Mouse (Mus musculus): ENCODE measurements around the gene Map3k9. TPM values are rescaled to one million over a fixed set of nuclear protein-coding genes. Genes with fewer than 3 reads are reported as not detected.

Gene Map3k9
- polyA plus RNA-seq, 1 experiment from 2014 or later: 8.7 TPM

DNA sequence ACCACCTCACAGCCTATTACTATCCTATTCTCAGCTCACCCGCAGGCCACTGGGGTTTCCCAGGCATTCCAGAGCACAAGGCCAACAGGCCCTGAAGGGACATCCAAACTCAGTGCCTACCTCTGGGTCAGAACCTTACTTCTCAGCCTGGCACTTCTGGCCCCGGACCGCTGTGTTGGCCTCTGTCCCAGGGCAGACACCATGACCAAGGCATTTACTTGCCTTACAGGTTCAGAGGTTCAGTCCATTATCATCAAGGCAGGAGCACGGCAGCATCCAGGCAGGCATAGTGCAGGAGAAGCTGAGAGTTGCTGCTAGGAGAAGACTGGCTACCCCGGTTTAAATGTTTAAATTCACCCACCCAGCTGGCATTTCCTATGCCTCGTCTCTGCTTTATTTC is 96.9 kb downstream of the Map3k9 start:
- H3K36me3 ChIP-seq (ENCODE audit: control insufficient read depth, insufficient read depth): no peaks in the 10 kb centered on the region
- 78% methylated on average over 6 of the region's 6 CpGs for WGBS
- peaks cover 9% of the 10 kb centered on the region for H3K4me1 ChIP-seq (replicated peaks; ENCODE audit: control insufficient read depth, insufficient read depth, low read length)
- H3K27ac ChIP-seq (ENCODE audit: low read length): no peak overlapping the region
- no peaks in the 10 kb centered on the region for H3K27me3 ChIP-seq (replicated peaks; ENCODE audit: control insufficient read depth, insufficient read depth, low read length)
- no peak overlapping the region for H3K9ac ChIP-seq (replicated peaks; ENCODE audit: low read depth, low read length)
- no peak overlapping the region for H3K4me2 ChIP-seq (ENCODE audit: low read length)
- no peaks in the 10 kb centered on the region for H3K9me3 ChIP-seq (ENCODE audit: control insufficient read depth, low read length)
- no peak for ATAC-seq
- no peak overlapping the region for H3K4me3 ChIP-seq (replicated peaks; ENCODE audit: low read length)

GRCm38 (mm10) chr12:81683395-81683794 is 97.6 kb downstream of the Map3k9 start:
- Histone ChIP-seq H3K27me3 (replicated peaks; ENCODE audit: control insufficient read depth, insufficient read depth, low read length) (no peaks in the 10 kb centered on the region), H3K4me2 (ENCODE audit: low read length) (no peak overlapping the region), H3K9ac (replicated peaks; ENCODE audit: low read depth, low read length) (no peak overlapping the region), H3K4me1 (replicated peaks; ENCODE audit: control insufficient read depth, insufficient read depth, low read length) (peaks cover 9% of the 10 kb centered on the region), H3K27ac (ENCODE audit: low read length) (no peak overlapping the region), H3K4me3 (replicated peaks; ENCODE audit: low read length) (no peak overlapping the region), H3K36me3 (ENCODE audit: control insufficient read depth, insufficient read depth) (no peaks in the 10 kb centered on the region), H3K9me3 (ENCODE audit: control insufficient read depth, low read length) (no peaks in the 10 kb centered on the region)
- ATAC-seq: no peak
- 74% methylated on average over 11 of the region's 11 CpGs for WGBS

GRCm38 (mm10) chr12:81679807-81680529 is 101.0 kb downstream of the Map3k9 start:
- no peaks in the 10 kb centered on the region for H3K27me3 ChIP-seq (replicated peaks; ENCODE audit: control insufficient read depth, insufficient read depth, low read length)
- no peaks in the 10 kb centered on the region for H3K36me3 ChIP-seq (ENCODE audit: control insufficient read depth, insufficient read depth)
- H3K9ac ChIP-seq (replicated peaks; ENCODE audit: low read depth, low read length): no peak overlapping the region
- no peak overlapping the region for H3K4me3 ChIP-seq (replicated peaks; ENCODE audit: low read length)
- no peak overlapping the region for H3K4me2 ChIP-seq (ENCODE audit: low read length)
- no peaks in the 10 kb centered on the region for H3K4me1 ChIP-seq (replicated peaks; ENCODE audit: control insufficient read depth, insufficient read depth, low read length)
- H3K27ac ChIP-seq (ENCODE audit: low read length): no peak overlapping the region
- 74% methylated on average over 7 of the region's 7 CpGs for WGBS
- no peaks in the 10 kb centered on the region for H3K9me3 ChIP-seq (ENCODE audit: control insufficient read depth, low read length)
- ATAC-seq: no peak

DNA sequence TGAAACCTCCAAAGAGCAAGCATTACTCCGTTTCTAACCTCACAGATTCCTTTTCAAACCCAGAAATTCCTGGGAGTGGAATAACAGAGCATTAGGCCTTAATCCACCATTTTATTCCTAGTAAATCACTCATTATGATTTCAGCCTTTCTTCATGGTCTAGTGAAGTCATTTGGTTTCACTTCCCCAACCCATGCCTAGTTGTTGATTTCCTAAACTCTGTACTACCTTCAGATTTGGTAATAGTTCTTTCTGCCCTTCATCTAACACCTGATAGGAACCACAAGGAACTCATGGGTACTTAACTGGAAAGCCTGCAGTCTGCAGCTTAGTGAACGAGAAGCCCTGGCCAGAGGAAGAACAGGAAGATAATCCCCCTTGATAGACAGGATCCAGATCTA is 105.4 kb downstream of the Map3k9 start:
- Histone ChIP-seq H3K36me3 (ENCODE audit: control insufficient read depth, insufficient read depth) (no peaks in the 10 kb centered on the region), H3K4me2 (ENCODE audit: low read length) (no peak overlapping the region), H3K27ac (ENCODE audit: low read length) (no peak overlapping the region), H3K4me3 (replicated peaks; ENCODE audit: low read length) (no peak overlapping the region), H3K9ac (replicated peaks; ENCODE audit: low read depth, low read length) (no peak overlapping the region), H3K9me3 (ENCODE audit: control insufficient read depth, low read length) (no peaks in the 10 kb centered on the region), H3K4me1 (replicated peaks; ENCODE audit: control insufficient read depth, insufficient read depth, low read length) (no peaks in the 10 kb centered on the region), H3K27me3 (replicated peaks; ENCODE audit: control insufficient read depth, insufficient read depth, low read length) (no peaks in the 10 kb centered on the region)
- ATAC-seq: no peak
- 12% methylated on average over 2 of the region's 2 CpGs for WGBS

Other genes with a start within 250 kb of the Map3k9 start
- gene Gm20498, start 248.3 kb downstream of the Map3k9 start, polyA plus RNA-seq (2015; fragmentation: Nextera tagmentation; extraction: Ambion mirVana): 27.5 and 30.4 TPM in 2 replicates
- gene Synj2bp, start 248.3 kb downstream of the Map3k9 start, polyA plus RNA-seq (2015; fragmentation: Nextera tagmentation; extraction: Ambion mirVana): 29.3 and 42.6 TPM in 2 replicates
- 0.51 and 0.75 TPM in 2 replicates for gene Adam21, start 212.7 kb downstream of the Map3k9 start, polyA plus RNA-seq (2015; fragmentation: Nextera tagmentation; extraction: Ambion mirVana)
- gene Med6, start 186.2 kb downstream of the Map3k9 start, polyA plus RNA-seq (2015; fragmentation: Nextera tagmentation; extraction: Ambion mirVana): 50.8 and 51.4 TPM in 2 replicates
- 20.3 and 24.6 TPM in 2 replicates for gene Ttc9, start 149.9 kb downstream of the Map3k9 start, polyA plus RNA-seq (2015; fragmentation: Nextera tagmentation; extraction: Ambion mirVana)
- gene Pcnx, start 78.8 kb upstream of the Map3k9 start, polyA plus RNA-seq (2015; fragmentation: Nextera tagmentation; extraction: Ambion mirVana): 15.7 and 16.4 TPM in 2 replicates

Measured in forebrain, embryonic 16.5 days (tissue).